Mouse (Mus musculus): Measurements from ENCODE around the gene Gorasp2.

GRCm38 (mm10) chr2:70651820-70652219, 9.6 kb upstream of the Gorasp2 start:
- TF ChIP-seq EP300 (IDR thresholded peaks at IDR 0.05; ENCODE audit: insufficient read depth, low read depth, low read length), result no peak
- no peak for TF ChIP-seq CTCF (IDR thresholded peaks at IDR 0.05; ENCODE audit: low read depth, low read length)

All from ES-Bruce4 (cell line).